Mouse (Mus musculus) midbrain, embryonic 13.5 days (tissue): Measurements from ENCODE around the gene Ehd2. TPM values are rescaled to one million over a fixed set of nuclear protein-coding genes. Genes with fewer than 3 reads are reported as not detected.

Experiments
- ATAC-seq: fragments of 200-750 bp; cut with Nextera tagmentation; 2 replicates; pipeline ENCODE4 v1.8.0; 2017; ENCODE audit warnings: mild to moderate bottlenecking, moderate TSS enrichment, moderate library complexity
- H3K27ac ChIP-seq: fragments of 300-500 bp; sonication (generic); 2 replicates; pipeline ENCODE4 v1.5.1; 2015; ENCODE audit warnings: inconsistent platforms, mild to moderate bottlenecking, moderate library complexity
- H3K27me3 ChIP-seq: fragments of 300-500 bp; sonication (generic); 2 replicates; pipeline ENCODE4 v1.6.1; 2015; ENCODE audit warnings: mild to moderate bottlenecking, inconsistent platforms
- H3K36me3 ChIP-seq: fragments of 300-500 bp; sonication (generic); 2 replicates; pipeline ENCODE4 v1.6.1; 2015; ENCODE audit warnings: mild to moderate bottlenecking, inconsistent platforms
- H3K4me1 ChIP-seq: fragments of 300-500 bp; sonication (generic); replicated peaks from 2 replicates; pipeline ENCODE4 v1.6.1; 2015; ENCODE audit warnings: inconsistent platforms
- H3K4me2 ChIP-seq: fragments of 300-500 bp; sonication (generic); replicated peaks from 2 replicates; pipeline ENCODE4 v1.6.1; 2015; ENCODE audit warnings: moderate library complexity, mild to moderate bottlenecking, inconsistent platforms
- H3K4me3 ChIP-seq: fragments of 300-500 bp; sonication (generic); replicated peaks from 2 replicates; pipeline ENCODE4 v1.5.1; 2015; ENCODE audit warnings: mild to moderate bottlenecking, inconsistent platforms
- H3K9ac ChIP-seq: fragments of 300-500 bp; sonication (generic); replicated peaks from 2 replicates; pipeline ENCODE4 v1.6.1; 2015; ENCODE audit warnings: mild to moderate bottlenecking, inconsistent platforms
- H3K9me3 ChIP-seq: fragments of 300-500 bp; sonication (generic); 2 replicates; pipeline ENCODE4 v1.6.1; 2016; ENCODE audit warnings: mild to moderate bottlenecking, inconsistent platforms
- WGBS: fragments of 180-500 bp; shearing (Covaris S2); methylation state at CpG from one replicate; pipeline ENCODE4 v1.1.7; 2015; 5-methylcytosine and 5-hydroxymethylcytosine counted together
- polyA plus RNA-seq: library from polyadenylated mRNA; unstranded; fragments of >200 nt; fragmentation: Nextera tagmentation; extraction: Ambion mirVana; gene quantifications from 2 replicates; pipeline ENCODE4 v1.2.1, GENCODE M21; 2015

The Ehd2 gene
- polyA plus RNA-seq, 1 experiment from 2014 or later = 4.7 TPM

GRCm38 (mm10) chr7:15954978-15955443, 12.4 kb downstream of the Ehd2 start:
- WGBS = 5% methylated on average over 21 of the region's 21 CpGs
- Histone ChIP-seq H3K27me3 (peaks cover 8% of the 10 kb centered on the region; the same call in 1 of the 2 replicates), H3K27ac (no peak overlapping the region), H3K4me1 (peaks cover 7% of the 10 kb centered on the region; the same call in 1 of the 2 replicates), H3K36me3 (no peaks in the 10 kb centered on the region), H3K9ac (0 out of 2 replicates have a peak overlapping the region, but pooled peaks have one; percentile 36), H3K4me2 (peak overlapping the region; percentile 44), H3K4me3 (peak overlapping the region; percentile 25), H3K9me3 (0 out of 2 replicates have a peak, but pooled peaks cover 4% of the 10 kb centered on the region)
- peak; percentile 25; the same call in 1 of the 2 replicates for ATAC-seq

GRCm38 (mm10) chr7:15954436-15954835, 12.9 kb downstream of the Ehd2 start:
- Histone ChIP-seq H3K4me2 (no peak overlapping the region), H3K9me3 (0 out of 2 replicates have a peak, but pooled peaks cover 4% of the 10 kb centered on the region), H3K27me3 (peaks cover 8% of the 10 kb centered on the region; the same call in 1 of the 2 replicates), H3K27ac (no peak overlapping the region), H3K36me3 (no peaks in the 10 kb centered on the region), H3K4me3 (no peak overlapping the region), H3K9ac (no peak overlapping the region), H3K4me1 (peaks cover 7% of the 10 kb centered on the region; the same call in 1 of the 2 replicates)
- WGBS = 88% methylated on average over 7 of the region's 7 CpGs
- no peak for ATAC-seq

- H3K36me3 ChIP-seq = no peaks in the 10 kb centered on the region
- H3K27ac ChIP-seq = no peak overlapping the region
- H3K4me3 ChIP-seq = no peak overlapping the region
- H3K9me3 ChIP-seq = 0 out of 2 replicates have a peak, but pooled peaks cover 4% of the 10 kb centered on the region
- no peak for ATAC-seq
- peaks cover 8% of the 10 kb centered on the region for H3K4me1 ChIP-seq
- no peak overlapping the region for H3K4me2 ChIP-seq
- H3K9ac ChIP-seq = no peak overlapping the region
- 94% methylated on average over 13 of the region's 13 CpGs for WGBS
- H3K27me3 ChIP-seq = peaks cover 8% of the 10 kb centered on the region; the same call in 1 of the 2 replicates
These were observed 13.9 kb downstream of the Ehd2 start for GRCm38 (mm10) chr7:15953307-15954074.

- WGBS = 77% methylated on average over 3 of the region's 3 CpGs
- no peak overlapping the region for H3K4me3 ChIP-seq
- no peak for ATAC-seq
- H3K36me3 ChIP-seq = no peaks in the 10 kb centered on the region
- no peak overlapping the region for H3K4me2 ChIP-seq
- H3K27me3 ChIP-seq = peaks cover 8% of the 10 kb centered on the region; the same call in 1 of the 2 replicates
- peaks cover 14% of the 10 kb centered on the region for H3K4me1 ChIP-seq
- no peak overlapping the region for H3K27ac ChIP-seq
- no peak overlapping the region for H3K9ac ChIP-seq
- 0 out of 2 replicates have a peak, but pooled peaks cover 4% of the 10 kb centered on the region for H3K9me3 ChIP-seq
These were observed 15.0 kb downstream of the Ehd2 start for GRCm38 (mm10) chr7:15952416-15952815.

- H3K9me3 ChIP-seq = 0 out of 2 replicates have a peak, but pooled peaks cover 4% of the 10 kb centered on the region
- no peak overlapping the region for H3K27ac ChIP-seq
- peaks cover 2% of the 10 kb centered on the region; the same call in 1 of the 2 replicates for H3K27me3 ChIP-seq
- WGBS = 85% methylated on average over 15 of the region's 15 CpGs
- ATAC-seq = no peak
- H3K9ac ChIP-seq = no peak overlapping the region
- peaks cover 17% of the 10 kb centered on the region for H3K4me1 ChIP-seq
- no peaks in the 10 kb centered on the region for H3K36me3 ChIP-seq
- no peak overlapping the region for H3K4me3 ChIP-seq
- no peak overlapping the region for H3K4me2 ChIP-seq
These were observed 17.4 kb downstream of the Ehd2 start for GRCm38 (mm10) chr7:15950008-15950407.

- Histone ChIP-seq H3K9ac (no peak overlapping the region), H3K4me2 (no peak overlapping the region), H3K36me3 (0 out of 2 replicates have a peak, but pooled peaks cover 2% of the 10 kb centered on the region), H3K4me3 (no peak overlapping the region), H3K9me3 (0 out of 2 replicates have a peak, but pooled peaks cover 4% of the 10 kb centered on the region), H3K27me3 (no peaks in the 10 kb centered on the region), H3K27ac (no peak overlapping the region), H3K4me1 (peaks cover 23% of the 10 kb centered on the region)
- ATAC-seq = no peak
- WGBS = 88% methylated on average over 7 of the region's 7 CpGs
These were observed 18.1 kb downstream of the Ehd2 start for GRCm38 (mm10) chr7:15949216-15949790.

GRCm38 (mm10) chr7:15948381-15948941, 18.9 kb downstream of the Ehd2 start:
- peak overlapping the region; percentile 28; the same call in 1 of the 2 replicates for H3K9ac ChIP-seq
- H3K9me3 ChIP-seq = 0 out of 2 replicates have a peak, but pooled peaks cover 1% of the 10 kb centered on the region
- H3K36me3 ChIP-seq = peaks cover 9% of the 10 kb centered on the region
- no peak overlapping the region for H3K27ac ChIP-seq
- no peak overlapping the region for H3K4me3 ChIP-seq
- H3K4me2 ChIP-seq = peak overlapping the region; percentile 36
- peak; percentile 38 for ATAC-seq
- 5% methylated on average over 23 of the region's 23 CpGs for WGBS
- no peaks in the 10 kb centered on the region for H3K27me3 ChIP-seq
- peaks cover 31% of the 10 kb centered on the region for H3K4me1 ChIP-seq

- H3K4me1 ChIP-seq = peaks cover 34% of the 10 kb centered on the region
- H3K4me2 ChIP-seq = no peak overlapping the region
- H3K9ac ChIP-seq = no peak overlapping the region
- ATAC-seq = no peak
- no peak overlapping the region for H3K27ac ChIP-seq
- H3K36me3 ChIP-seq = peaks cover 16% of the 10 kb centered on the region
- WGBS = 64% methylated on average over 4 of the region's 4 CpGs
- H3K9me3 ChIP-seq = no peaks in the 10 kb centered on the region
- no peaks in the 10 kb centered on the region for H3K27me3 ChIP-seq
- no peak overlapping the region for H3K4me3 ChIP-seq
These were observed 19.6 kb downstream of the Ehd2 start for GRCm38 (mm10) chr7:15947653-15948260.

GRCm38 (mm10) chr7:15945721-15946536, 21.4 kb downstream of the Ehd2 start, which contains the start of gene Nop53:
Gene Nop53 (minus strand): TSS chr7:15946074.
- peak within 1 kb of the TSS; percentile 94 for H3K27ac ChIP-seq
- peaks cover 34% of the 10 kb centered on the region for H3K4me1 ChIP-seq
- H3K4me3 ChIP-seq = peak within 1 kb of the TSS; percentile 67
- peak; percentile 96 for ATAC-seq
- peaks cover 35% of the 10 kb centered on the region for H3K36me3 ChIP-seq
- no peaks in the 10 kb centered on the region for H3K9me3 ChIP-seq
- 2% methylated on average over 59 of the region's 59 CpGs for WGBS
- peak within 1 kb of the TSS; percentile 71 for H3K9ac ChIP-seq
- peak within 1 kb of the TSS; percentile 93 for H3K4me2 ChIP-seq
- H3K27me3 ChIP-seq = no peaks in the 10 kb centered on the region

- H3K4me1 ChIP-seq = peaks cover 34% of the 10 kb centered on the region
- peak overlapping the region; percentile 93 for H3K4me2 ChIP-seq
- peak overlapping the region; percentile 71 for H3K9ac ChIP-seq
- H3K9me3 ChIP-seq = no peaks in the 10 kb centered on the region
- H3K4me3 ChIP-seq = peak overlapping the region; percentile 67
- no peaks in the 10 kb centered on the region for H3K27me3 ChIP-seq
- peak overlapping the region; percentile 94; the same call in 1 of the 2 replicates for H3K27ac ChIP-seq
- WGBS = 6% methylated on average over 8 of the region's 8 CpGs
- no peak for ATAC-seq
- peaks cover 42% of the 10 kb centered on the region for H3K36me3 ChIP-seq
These were observed 22.2 kb downstream of the Ehd2 start for GRCm38 (mm10) chr7:15945211-15945610.

GRCm38 (mm10) chr7:15944311-15944710, 23.1 kb downstream of the Ehd2 start:
- Histone ChIP-seq H3K4me2 (peak overlapping the region; percentile 93), H3K9ac (no peak overlapping the region), H3K4me3 (peak overlapping the region; percentile 67)

More at GRCm38 (mm10) chr7:15944311-15944710, 23.1 kb downstream of the Ehd2 start:
- H3K4me1 ChIP-seq = peaks cover 34% of the 10 kb centered on the region
- H3K27me3 ChIP-seq = no peaks in the 10 kb centered on the region
- no peaks in the 10 kb centered on the region for H3K9me3 ChIP-seq
- peaks cover 51% of the 10 kb centered on the region for H3K36me3 ChIP-seq
- no peak for ATAC-seq
- no peak overlapping the region for H3K27ac ChIP-seq
- WGBS = 93% methylated on average over 1 of the region's 1 CpGs
